Mouse (Mus musculus): Measurements from ENCODE around the gene Gpx7. TPM values are rescaled to one million over a fixed set of nuclear protein-coding genes. Genes with fewer than 3 reads are reported as not detected.
"Not testable (repeated sequence)": the region's sequence is repeated elsewhere in the genome, so short reads cannot be mapped to it uniquely, and the experiment has no call there.

The Gpx7 gene
- total RNA-seq, 2 experiments from 2014 or later: 9.4 to 10.1 TPM

DNA sequence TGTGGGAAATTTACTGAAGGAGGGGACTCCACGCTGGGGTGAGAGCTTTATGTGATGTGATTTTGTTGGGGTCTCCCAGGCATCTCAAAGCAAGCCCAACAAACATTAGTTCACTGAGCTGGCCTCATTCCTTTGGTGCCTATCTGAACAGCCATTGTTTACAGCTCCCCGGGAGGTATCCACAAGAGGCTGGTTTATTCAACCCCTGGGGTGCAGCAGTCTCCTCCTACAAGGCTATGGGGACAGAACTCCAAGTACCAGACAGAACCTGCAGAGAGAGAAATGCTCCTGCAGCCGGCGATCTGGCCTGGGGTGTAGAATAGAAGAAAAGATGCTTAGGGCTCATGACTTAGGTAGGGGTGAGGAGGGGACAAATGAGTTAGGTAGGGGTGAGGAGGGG, 48.3 kb downstream of the Gpx7 start:
- no peak for DNase-seq (ENCODE audit: low spot score in 2 of 2)
- intact Hi-C loops (cut with DNase I): no loop called here

- intact Hi-C loops (cut with DNase I): no loop called here
- no peak for DNase-seq (ENCODE audit: low spot score in 2 of 2)
These were observed 49.3 kb downstream of the Gpx7 start for GRCm38 (mm10) chr4:108357458-108357857.

DNA sequence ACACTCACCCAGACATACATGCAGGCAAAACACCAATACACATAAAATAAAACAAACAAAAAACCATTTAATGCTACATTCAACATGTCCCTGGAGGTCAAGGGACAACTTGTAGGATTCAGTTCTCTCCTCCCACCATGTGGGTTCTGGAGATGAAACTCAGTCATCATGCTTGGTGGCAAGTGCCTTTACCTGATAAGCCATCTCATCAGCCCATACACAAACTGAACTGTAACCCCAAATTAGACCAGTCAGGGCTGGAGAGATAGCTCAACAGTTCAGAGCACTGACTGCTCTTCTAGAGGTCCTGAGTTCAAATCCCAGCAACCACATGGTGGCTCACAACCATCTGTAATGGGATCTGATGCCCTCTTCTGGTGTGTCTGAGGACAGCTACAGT, 53.2 kb downstream of the Gpx7 start:
- intact Hi-C loops (cut with DNase I): not testable (repeated sequence)

GRCm38 (mm10) chr4:108350819-108351218, 55.9 kb downstream of the Gpx7 start:
- DNase-seq (ENCODE audit: low spot score in 2 of 2): no peak
- intact Hi-C loops (cut with DNase I): no loop called here

More for the DNA sequence above, 53.2 kb downstream of the Gpx7 start:
- DNase-seq (ENCODE audit: low spot score in 2 of 2): not testable (repeated sequence)

Other genes with a start within 250 kb of the Gpx7 start
- 1 to 10 TPM; 9.0 to 9.8 TPM for gene Echdc2, start 241.5 kb downstream of the Gpx7 start, total RNA-seq (2021)
- gene Zyg11a, start 188.9 kb downstream of the Gpx7 start, total RNA-seq (2021): not detected
- 100 to 1,000 TPM; 132 to 137 TPM for gene Zyg11b, start 105.9 kb downstream of the Gpx7 start, total RNA-seq (2021)
- 10 to 100 TPM; 30.9 to 36.5 TPM for gene Coa7, start 78.8 kb downstream of the Gpx7 start, total RNA-seq (2021)
- not detected for gene Shisal2a, start 23.6 kb downstream of the Gpx7 start, total RNA-seq (2021)
- gene Tut4, start 52.5 kb upstream of the Gpx7 start, total RNA-seq (2021): 10 to 100 TPM; 33.3 to 41.0 TPM
- gene Prpf38a, start 172.4 kb upstream of the Gpx7 start, total RNA-seq (2021): 10 to 100 TPM; 37.4 to 38.2 TPM
- gene Orc1, start 172.5 kb upstream of the Gpx7 start, total RNA-seq (2021): under 1 TPM in 1 of 2 experiments, not detected in 1; 0.25 TPM
- gene Cc2d1b, start 213.0 kb upstream of the Gpx7 start, total RNA-seq (2021): 10 to 100 TPM; 28.3 to 34.5 TPM